Mouse (Mus musculus): ENCODE data around the gene Chd4. TPM values are rescaled to one million over a fixed set of nuclear protein-coding genes. Genes with fewer than 3 reads are reported as not detected.

Chd4 gene
- polyA plus RNA-seq, 1 experiment from 2014 or later: 53.5 TPM

GRCm38 (mm10) chr6:125147329-125147728, 51.5 kb downstream of the Chd4 start:
- Histone ChIP-seq H3K27me3 (replicated peaks; ENCODE audit: insufficient read depth, low read length) (no peaks in the 10 kb centered on the region), H3K4me2 (replicated peaks; ENCODE audit: low read depth, low read length) (no peak overlapping the region), H3K4me1 (ENCODE audit: insufficient read depth, low read depth, low read length) (no peaks in the 10 kb centered on the region), H3K9ac (replicated peaks; ENCODE audit: low read depth) (no peak overlapping the region), H3K4me3 (ENCODE audit: low read depth, low read length) (no peak overlapping the region), H3K36me3 (ENCODE audit: insufficient read depth, low read length) (no peaks in the 10 kb centered on the region; the same call in 1 of the 2 replicates), H3K9me3 (ENCODE audit: low read length) (no peaks in the 10 kb centered on the region), H3K27ac (ENCODE audit: low read length) (no peak overlapping the region)
- no peak for TF ChIP-seq EP300 (IDR thresholded peaks at IDR 0.05)
- TF ChIP-seq CTCF (IDR thresholded peaks at IDR 0.05): no peak
- no peak for DNase-seq (ENCODE audit: low spot score)
- 68% methylated on average over 10 of the region's 10 CpGs for WGBS
- ATAC-seq: no peak

- Histone ChIP-seq H3K4me2 (replicated peaks; ENCODE audit: low read depth, low read length) (no peak overlapping the region), H3K27me3 (replicated peaks; ENCODE audit: insufficient read depth, low read length) (no peaks in the 10 kb centered on the region), H3K9ac (replicated peaks; ENCODE audit: low read depth) (no peak overlapping the region; the same call in 1 of the 2 replicates), H3K36me3 (ENCODE audit: insufficient read depth, low read length) (no peaks in the 10 kb centered on the region), H3K4me1 (ENCODE audit: insufficient read depth, low read depth, low read length) (no peaks in the 10 kb centered on the region), H3K27ac (ENCODE audit: low read length) (peak overlapping the region; percentile 64; the same call in 1 of the 2 replicates), H3K4me3 (ENCODE audit: low read depth, low read length) (no peak overlapping the region), H3K9me3 (ENCODE audit: low read length) (no peaks in the 10 kb centered on the region)
- WGBS: 44% methylated on average over 18 of the region's 18 CpGs
- no peak for TF ChIP-seq CTCF (IDR thresholded peaks at IDR 0.05)
- TF ChIP-seq EP300 (IDR thresholded peaks at IDR 0.05): no peak
- peak; percentile 39 for DNase-seq (ENCODE audit: low spot score)
- ATAC-seq: peak; percentile 31
These were observed 52.6 kb downstream of the Chd4 start for GRCm38 (mm10) chr6:125148251-125148925.

DNA sequence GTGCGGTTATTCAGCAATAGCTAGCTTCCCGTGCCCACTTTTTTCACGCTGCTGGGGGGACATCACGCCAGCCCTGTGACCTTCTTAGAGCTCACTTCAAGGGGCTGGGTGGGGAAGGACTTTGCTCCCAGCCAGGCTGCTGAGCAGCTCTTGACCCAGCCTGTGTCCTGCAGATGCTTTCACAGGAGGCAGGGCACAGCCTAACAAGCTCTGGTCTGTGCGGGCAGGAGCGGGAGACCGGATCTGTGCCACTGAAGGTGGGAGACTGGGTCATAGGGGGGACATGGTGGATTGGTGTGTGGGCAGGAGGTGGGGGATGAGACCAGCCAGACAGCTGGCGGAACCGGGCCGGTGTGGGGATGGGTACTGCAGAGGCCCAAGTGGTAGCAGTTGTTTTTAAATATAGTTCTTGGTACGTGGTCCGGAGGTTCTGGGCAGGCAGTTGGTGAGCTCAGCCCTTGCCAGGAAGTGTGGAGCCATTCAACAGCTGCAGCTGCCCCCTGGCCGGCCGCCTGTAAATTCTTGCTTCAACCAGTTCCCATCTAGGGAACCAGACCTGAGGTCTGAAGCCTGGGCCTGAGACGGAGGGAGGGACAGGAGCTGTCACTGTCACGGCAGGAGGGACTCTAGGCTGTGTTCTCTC, 53.3 kb downstream of the Chd4 start:
- ATAC-seq (no peak), DNase-seq (ENCODE audit: low spot score) (peak; percentile 28)
- no peak for TF ChIP-seq CTCF (IDR thresholded peaks at IDR 0.05)
- no peak for TF ChIP-seq EP300 (IDR thresholded peaks at IDR 0.05)
- no peaks in the 10 kb centered on the region for H3K36me3 ChIP-seq (ENCODE audit: insufficient read depth, low read length)
- no peak overlapping the region for H3K4me3 ChIP-seq (ENCODE audit: low read depth, low read length)
- no peak overlapping the region; the same call in 1 of the 2 replicates for H3K9ac ChIP-seq (replicated peaks; ENCODE audit: low read depth)
- H3K27ac ChIP-seq (ENCODE audit: low read length): 0 out of 2 replicates have a peak overlapping the region, but pooled peaks have one; percentile 4
- H3K4me2 ChIP-seq (replicated peaks; ENCODE audit: low read depth, low read length): no peak overlapping the region
- H3K9me3 ChIP-seq (ENCODE audit: low read length): no peaks in the 10 kb centered on the region
- no peaks in the 10 kb centered on the region for H3K4me1 ChIP-seq (ENCODE audit: insufficient read depth, low read depth, low read length)
- H3K27me3 ChIP-seq (replicated peaks; ENCODE audit: insufficient read depth, low read length): no peaks in the 10 kb centered on the region
- WGBS: 61% methylated on average over 16 of the region's 16 CpGs

DNA sequence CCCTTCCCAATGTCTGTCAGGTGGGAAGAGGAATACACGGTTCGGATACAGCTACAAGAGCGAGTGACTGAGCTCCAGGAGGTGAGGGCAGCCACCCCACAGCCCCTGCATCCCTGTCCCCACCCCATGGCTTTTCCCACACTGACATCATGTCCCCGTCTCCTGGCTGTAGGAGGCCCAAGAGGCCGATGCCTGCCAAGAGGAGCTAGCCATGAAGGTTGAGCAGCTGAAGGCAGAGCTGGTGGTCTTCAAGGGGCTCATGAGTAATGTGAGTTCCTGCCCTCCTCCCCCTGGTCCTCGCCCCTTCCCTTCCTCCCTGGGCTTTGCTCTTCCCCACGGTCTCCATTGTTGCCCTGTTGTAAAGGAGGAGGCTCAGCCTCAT, 53.8 kb downstream of the Chd4 start:
- no peak overlapping the region for H3K4me2 ChIP-seq (replicated peaks; ENCODE audit: low read depth, low read length)
- H3K9me3 ChIP-seq (ENCODE audit: low read length): no peaks in the 10 kb centered on the region

DNA sequence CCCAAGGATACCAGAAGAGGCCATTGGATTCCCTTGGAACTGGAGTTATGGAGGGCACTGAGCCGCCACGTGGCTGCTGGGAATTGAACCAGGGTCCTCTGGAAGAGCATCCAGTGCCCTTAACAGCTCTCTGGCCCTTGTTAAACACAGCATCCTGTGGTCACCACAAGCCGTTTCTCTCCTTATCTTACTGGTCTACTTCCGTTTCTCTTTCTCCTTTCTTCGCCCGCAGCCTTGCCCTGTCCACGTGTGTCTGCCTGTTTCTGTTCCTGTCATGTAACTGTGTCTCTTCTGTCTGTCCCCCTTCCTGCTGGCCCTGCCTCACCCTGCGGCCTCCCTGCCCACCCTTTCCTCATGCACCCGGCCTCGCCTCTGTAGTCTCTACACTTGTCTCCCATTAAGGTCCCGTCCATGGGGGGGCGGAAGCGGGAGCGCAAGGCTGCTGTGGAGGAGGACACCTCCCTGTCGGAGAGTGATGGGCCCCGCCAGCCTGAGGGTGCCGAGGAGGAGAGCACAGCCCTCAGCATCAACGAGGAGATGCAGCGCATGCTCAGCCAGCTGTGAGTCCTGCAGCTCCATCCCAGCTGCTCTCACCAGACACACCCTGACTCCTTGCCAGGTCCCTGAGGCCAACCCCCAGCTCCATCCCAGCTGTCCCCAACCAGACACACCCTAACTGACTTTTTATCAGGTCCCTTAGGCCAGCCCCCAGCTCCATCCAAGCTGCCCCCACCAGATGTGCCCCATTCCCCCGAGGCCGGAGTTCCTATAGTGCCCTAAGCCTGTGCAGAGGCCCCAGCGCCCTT, 56.6 kb downstream of the Chd4 start:
- ATAC-seq: no peak
- no peaks in the 10 kb centered on the region for H3K27me3 ChIP-seq (replicated peaks; ENCODE audit: insufficient read depth, low read length)
- no peaks in the 10 kb centered on the region for H3K36me3 ChIP-seq (ENCODE audit: insufficient read depth, low read length)
- TF ChIP-seq EP300 (IDR thresholded peaks at IDR 0.05) (no peak), CTCF (IDR thresholded peaks at IDR 0.05) (no peak)
- no peaks in the 10 kb centered on the region for H3K4me1 ChIP-seq (ENCODE audit: insufficient read depth, low read depth, low read length)
- WGBS: 72% methylated on average over 22 of the region's 22 CpGs
- no peak overlapping the region for H3K4me3 ChIP-seq (ENCODE audit: low read depth, low read length)
- no peak overlapping the region for H3K9ac ChIP-seq (replicated peaks; ENCODE audit: low read depth)
- no peak for DNase-seq (ENCODE audit: low spot score)
- H3K4me2 ChIP-seq (replicated peaks; ENCODE audit: low read depth, low read length): no peak overlapping the region
- H3K9me3 ChIP-seq (ENCODE audit: low read length): no peaks in the 10 kb centered on the region
- no peak overlapping the region for H3K27ac ChIP-seq (ENCODE audit: low read length)

More for the DNA sequence above, 53.8 kb downstream of the Chd4 start:
- TF ChIP-seq CTCF (IDR thresholded peaks at IDR 0.05) (no peak), EP300 (IDR thresholded peaks at IDR 0.05) (no peak)
- Histone ChIP-seq H3K4me3 (ENCODE audit: low read depth, low read length) (no peak overlapping the region), H3K9ac (replicated peaks; ENCODE audit: low read depth) (no peak overlapping the region), H3K36me3 (ENCODE audit: insufficient read depth, low read length) (no peaks in the 10 kb centered on the region), H3K4me1 (ENCODE audit: insufficient read depth, low read depth, low read length) (no peaks in the 10 kb centered on the region), H3K27me3 (replicated peaks; ENCODE audit: insufficient read depth, low read length) (no peaks in the 10 kb centered on the region), H3K27ac (ENCODE audit: low read length) (no peak overlapping the region)
- DNase-seq (ENCODE audit: low spot score) (no peak), ATAC-seq (no peak)
- WGBS: 64% methylated on average over 6 of the region's 7 CpGs

GRCm38 (mm10) chr6:125153018-125153389, 57.2 kb downstream of the Chd4 start:
- Histone ChIP-seq H3K36me3 (ENCODE audit: insufficient read depth, low read length) (no peaks in the 10 kb centered on the region), H3K4me2 (replicated peaks; ENCODE audit: low read depth, low read length) (no peak overlapping the region), H3K9me3 (ENCODE audit: low read length) (no peaks in the 10 kb centered on the region), H3K9ac (replicated peaks; ENCODE audit: low read depth) (no peak overlapping the region), H3K27me3 (replicated peaks; ENCODE audit: insufficient read depth, low read length) (no peaks in the 10 kb centered on the region), H3K4me1 (ENCODE audit: insufficient read depth, low read depth, low read length) (no peaks in the 10 kb centered on the region), H3K27ac (ENCODE audit: low read length) (no peak overlapping the region), H3K4me3 (ENCODE audit: low read depth, low read length) (no peak overlapping the region)
- no peak for TF ChIP-seq EP300 (IDR thresholded peaks at IDR 0.05)
- TF ChIP-seq CTCF (IDR thresholded peaks at IDR 0.05): no peak
- ATAC-seq: no peak
- no peak for DNase-seq (ENCODE audit: low spot score)
- WGBS: 75% methylated on average over 5 of the region's 5 CpGs

All from lung, postnatal 0 days (tissue).